Mouse (Mus musculus) c-Kit-negative CD71-positive TER-119-positive erythroid progenitor cells, embryonic 14.5 days (primary cell): ENCODE data around the gene Lag3.

Source experiments
- DNase-seq: peaks from one replicate; pipeline ENCODE4 v3.0.0-alpha.2; 2013; ENCODE audit warnings: low read depth, low spot score

Gene Lag3

GRCm38 (mm10) chr6:124860511-124860910 is 51.0 kb downstream of the Lag3 start:
- DNase-seq = no peak

GRCm38 (mm10) chr6:124859725-124860124 is 51.8 kb downstream of the Lag3 start:
- DNase-seq = no peak

GRCm38 (mm10) chr6:124858561-124859318 is 52.8 kb downstream of the Lag3 start:
- DNase-seq = no peak

GRCm38 (mm10) chr6:124857840-124858530 is 53.5 kb downstream of the Lag3 start:
- no peak for DNase-seq

- no peak for DNase-seq
Measured at GRCm38 (mm10) chr6:124856916-124857839, 54.3 kb downstream of the Lag3 start, which contains the start of gene P3h3. Gene P3h3, minus strand, starts transcription at chr6:124857752.

GRCm38 (mm10) chr6:124856321-124856720 is 55.2 kb downstream of the Lag3 start:
- no peak for DNase-seq

GRCm38 (mm10) chr6:124854647-124855046 is 56.9 kb downstream of the Lag3 start:
- no peak for DNase-seq
